Mouse (Mus musculus): ENCODE measurements around the gene Bnip1. TPM values are rescaled to one million over a fixed set of nuclear protein-coding genes. Genes with fewer than 3 reads are reported as not detected.

Bnip1 gene
- polyA plus RNA-seq (2014; fragmentation: Nextera tagmentation; extraction: Ambion mirVana), result 52.4 and 54.2 TPM in 2 replicates

DNA sequence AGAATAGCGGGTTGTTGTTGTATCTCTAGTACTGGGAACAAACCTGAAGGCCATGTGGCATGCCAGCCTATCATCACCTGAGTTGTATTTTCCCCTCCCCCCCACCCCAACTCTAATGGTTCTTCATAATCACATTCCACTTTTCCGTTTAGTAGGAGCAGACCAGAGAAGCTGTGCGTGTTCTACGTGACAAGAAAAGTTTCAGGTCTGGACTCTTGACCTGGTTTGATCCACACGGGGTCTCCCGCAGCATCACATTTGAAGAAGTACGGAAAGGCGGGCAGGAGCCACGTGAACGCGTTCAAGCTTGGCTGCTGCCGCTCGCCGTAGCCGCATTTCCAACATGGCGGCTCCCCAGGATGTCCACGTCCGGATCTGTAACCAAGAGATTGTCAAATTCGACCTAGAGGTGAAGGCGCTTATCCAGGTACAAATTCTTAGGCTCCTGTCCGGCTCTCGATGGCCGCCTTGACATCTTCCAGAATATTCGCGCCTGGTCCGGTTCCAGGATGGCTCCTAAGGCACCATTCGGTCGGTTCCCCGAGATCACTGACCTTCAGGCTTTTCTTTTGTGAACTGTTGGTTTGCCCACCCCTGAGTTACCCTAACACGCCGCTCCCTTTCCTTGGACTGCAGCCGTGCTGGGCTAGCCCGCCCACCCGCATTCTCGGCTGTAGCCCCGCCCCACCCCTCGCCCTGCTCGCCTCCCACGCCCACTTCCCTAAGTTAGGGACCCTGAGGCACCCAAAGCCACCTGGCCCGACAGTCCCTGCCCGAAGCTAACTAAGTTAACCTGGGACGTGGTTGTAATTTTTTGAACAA, at the start of gene Bnip1:
TSS of gene Bnip1 (plus strand) at position 317 of the 822 bp plus-strand sequence.
- H3K27ac ChIP-seq (replicated peaks; ENCODE audit: low read depth, low read length), result peak within 1 kb of the TSS; percentile 80
- WGBS, result under 1% methylated on average over 42 of the region's 42 CpGs

GRCm38 (mm10) chr17:26742581-26742980, 38.3 kb upstream of the Bnip1 start:
- Histone ChIP-seq H3K9me3 (replicated peaks; ENCODE audit: control insufficient read depth, low read length) (no peaks in the 10 kb centered on the region), H3K9ac (replicated peaks; ENCODE audit: low read length) (no peak overlapping the region), H3K4me3 (ENCODE audit: low read depth, low read length) (no peak overlapping the region), H3K4me2 (ENCODE audit: low read depth, low read length) (no peak overlapping the region), H3K27me3 (ENCODE audit: control insufficient read depth, insufficient read depth, low read length) (no peaks in the 10 kb centered on the region), H3K4me1 (ENCODE audit: control insufficient read depth, insufficient read depth, low read length) (no peaks in the 10 kb centered on the region), H3K36me3 (replicated peaks; ENCODE audit: control insufficient read depth, insufficient read depth, low read depth, low read length) (no peaks in the 10 kb centered on the region), H3K27ac (replicated peaks; ENCODE audit: low read depth, low read length) (no peak overlapping the region)
- ATAC-seq (replicated peaks; ENCODE audit: insufficient number of reproducible peaks, low FRiP score, low TSS enrichment, low read depth), result no peak
- DNase-seq (ENCODE audit: low spot score), result no peak
- WGBS, result 50% methylated on average over 4 of the region's 4 CpGs

More for the DNA sequence above, at the start of gene Bnip1:
- Histone ChIP-seq H3K27me3 (ENCODE audit: control insufficient read depth, insufficient read depth, low read length) (no peaks in the 10 kb centered on the region), H3K4me3 (ENCODE audit: low read depth, low read length) (peak within 1 kb of the TSS; percentile 52), H3K36me3 (replicated peaks; ENCODE audit: control insufficient read depth, insufficient read depth, low read depth, low read length) (0 out of 2 replicates have a peak, but pooled peaks cover 2% of the 10 kb centered on the region), H3K9me3 (replicated peaks; ENCODE audit: control insufficient read depth, low read length) (no peaks in the 10 kb centered on the region), H3K4me1 (ENCODE audit: control insufficient read depth, insufficient read depth, low read length) (peaks cover 2% of the 10 kb centered on the region; the same call in 1 of the 2 replicates), H3K4me2 (ENCODE audit: low read depth, low read length) (peak within 1 kb of the TSS; percentile 53), H3K9ac (replicated peaks; ENCODE audit: low read length) (peak within 1 kb of the TSS; percentile 73)
- ATAC-seq (replicated peaks; ENCODE audit: insufficient number of reproducible peaks, low FRiP score, low TSS enrichment, low read depth) (peak; percentile 65; the same call in 1 of the 2 replicates), DNase-seq (ENCODE audit: low spot score) (peak; percentile 89)

- H3K27me3 ChIP-seq (ENCODE audit: control insufficient read depth, insufficient read depth, low read length), result no peaks in the 10 kb centered on the region
- no peak overlapping the region for H3K4me3 ChIP-seq (ENCODE audit: low read depth, low read length)
- no peaks in the 10 kb centered on the region for H3K36me3 ChIP-seq (replicated peaks; ENCODE audit: control insufficient read depth, insufficient read depth, low read depth, low read length)
- H3K4me1 ChIP-seq (ENCODE audit: control insufficient read depth, insufficient read depth, low read length), result no peaks in the 10 kb centered on the region
- H3K9ac ChIP-seq (replicated peaks; ENCODE audit: low read length), result no peak overlapping the region
- no peaks in the 10 kb centered on the region for H3K9me3 ChIP-seq (replicated peaks; ENCODE audit: control insufficient read depth, low read length)
- H3K4me2 ChIP-seq (ENCODE audit: low read depth, low read length), result no peak overlapping the region
- no peak for ATAC-seq (replicated peaks; ENCODE audit: insufficient number of reproducible peaks, low FRiP score, low TSS enrichment, low read depth)
- H3K27ac ChIP-seq (replicated peaks; ENCODE audit: low read depth, low read length), result no peak overlapping the region
- 67% methylated on average over 1 of the region's 1 CpGs for WGBS
- DNase-seq (ENCODE audit: low spot score), result no peak
Observed at GRCm38 (mm10) chr17:26743294-26743693, 37.6 kb upstream of the Bnip1 start.

GRCm38 (mm10) chr17:26749975-26750374, 30.9 kb upstream of the Bnip1 start:
- Histone ChIP-seq H3K36me3 (replicated peaks; ENCODE audit: control insufficient read depth, insufficient read depth, low read depth, low read length) (no peaks in the 10 kb centered on the region), H3K4me2 (ENCODE audit: low read depth, low read length) (no peak overlapping the region), H3K27ac (replicated peaks; ENCODE audit: low read depth, low read length) (no peak overlapping the region), H3K4me1 (ENCODE audit: control insufficient read depth, insufficient read depth, low read length) (no peaks in the 10 kb centered on the region), H3K4me3 (ENCODE audit: low read depth, low read length) (no peak overlapping the region), H3K9ac (replicated peaks; ENCODE audit: low read length) (no peak overlapping the region), H3K27me3 (ENCODE audit: control insufficient read depth, insufficient read depth, low read length) (no peaks in the 10 kb centered on the region), H3K9me3 (replicated peaks; ENCODE audit: control insufficient read depth, low read length) (no peaks in the 10 kb centered on the region)
- ATAC-seq (replicated peaks; ENCODE audit: insufficient number of reproducible peaks, low FRiP score, low TSS enrichment, low read depth) (no peak), DNase-seq (ENCODE audit: low spot score) (no peak)
- 89% methylated on average over 3 of the region's 3 CpGs for WGBS

GRCm38 (mm10) chr17:26752297-26752696, 28.6 kb upstream of the Bnip1 start:
- H3K9me3 ChIP-seq (replicated peaks; ENCODE audit: control insufficient read depth, low read length), result no peaks in the 10 kb centered on the region
- WGBS, result 81% methylated on average over 1 of the region's 1 CpGs
- H3K4me2 ChIP-seq (ENCODE audit: low read depth, low read length), result no peak overlapping the region
- no peak overlapping the region for H3K27ac ChIP-seq (replicated peaks; ENCODE audit: low read depth, low read length)
- H3K27me3 ChIP-seq (ENCODE audit: control insufficient read depth, insufficient read depth, low read length), result no peaks in the 10 kb centered on the region
- no peak for ATAC-seq (replicated peaks; ENCODE audit: insufficient number of reproducible peaks, low FRiP score, low TSS enrichment, low read depth)
- no peaks in the 10 kb centered on the region for H3K36me3 ChIP-seq (replicated peaks; ENCODE audit: control insufficient read depth, insufficient read depth, low read depth, low read length)
- H3K9ac ChIP-seq (replicated peaks; ENCODE audit: low read length), result no peak overlapping the region
- DNase-seq (ENCODE audit: low spot score), result no peak
- no peak overlapping the region for H3K4me3 ChIP-seq (ENCODE audit: low read depth, low read length)
- H3K4me1 ChIP-seq (ENCODE audit: control insufficient read depth, insufficient read depth, low read length), result no peaks in the 10 kb centered on the region

DNA sequence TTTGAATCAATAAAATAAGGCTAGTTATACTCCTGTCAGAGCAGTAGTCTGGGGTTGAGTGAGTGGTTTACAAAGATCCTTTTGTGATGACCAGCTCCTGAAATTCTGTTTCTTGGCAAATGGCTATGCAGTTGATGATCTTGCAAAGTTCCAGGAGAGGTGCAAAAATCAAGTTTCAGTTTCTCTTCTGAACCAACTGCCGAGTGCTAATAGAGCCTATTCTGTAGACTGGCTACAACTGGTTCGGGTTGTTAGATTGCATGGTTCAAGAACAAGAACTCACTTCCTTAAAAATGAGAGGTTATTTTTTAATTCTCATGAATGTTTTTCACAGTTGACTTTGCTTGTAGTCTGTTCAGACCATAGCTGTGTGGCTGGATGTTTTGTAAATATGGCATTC, 27.4 kb upstream of the Bnip1 start:
- no peak for ATAC-seq (replicated peaks; ENCODE audit: insufficient number of reproducible peaks, low FRiP score, low TSS enrichment, low read depth)
- DNase-seq (ENCODE audit: low spot score), result no peak
- Histone ChIP-seq H3K36me3 (replicated peaks; ENCODE audit: control insufficient read depth, insufficient read depth, low read depth, low read length) (no peaks in the 10 kb centered on the region), H3K27ac (replicated peaks; ENCODE audit: low read depth, low read length) (no peak overlapping the region), H3K27me3 (ENCODE audit: control insufficient read depth, insufficient read depth, low read length) (no peaks in the 10 kb centered on the region), H3K9ac (replicated peaks; ENCODE audit: low read length) (no peak overlapping the region), H3K9me3 (replicated peaks; ENCODE audit: control insufficient read depth, low read length) (no peaks in the 10 kb centered on the region), H3K4me1 (ENCODE audit: control insufficient read depth, insufficient read depth, low read length) (no peaks in the 10 kb centered on the region), H3K4me2 (ENCODE audit: low read depth, low read length) (no peak overlapping the region), H3K4me3 (ENCODE audit: low read depth, low read length) (no peak overlapping the region)
- 81% methylated on average over 2 of the region's 2 CpGs for WGBS

DNA sequence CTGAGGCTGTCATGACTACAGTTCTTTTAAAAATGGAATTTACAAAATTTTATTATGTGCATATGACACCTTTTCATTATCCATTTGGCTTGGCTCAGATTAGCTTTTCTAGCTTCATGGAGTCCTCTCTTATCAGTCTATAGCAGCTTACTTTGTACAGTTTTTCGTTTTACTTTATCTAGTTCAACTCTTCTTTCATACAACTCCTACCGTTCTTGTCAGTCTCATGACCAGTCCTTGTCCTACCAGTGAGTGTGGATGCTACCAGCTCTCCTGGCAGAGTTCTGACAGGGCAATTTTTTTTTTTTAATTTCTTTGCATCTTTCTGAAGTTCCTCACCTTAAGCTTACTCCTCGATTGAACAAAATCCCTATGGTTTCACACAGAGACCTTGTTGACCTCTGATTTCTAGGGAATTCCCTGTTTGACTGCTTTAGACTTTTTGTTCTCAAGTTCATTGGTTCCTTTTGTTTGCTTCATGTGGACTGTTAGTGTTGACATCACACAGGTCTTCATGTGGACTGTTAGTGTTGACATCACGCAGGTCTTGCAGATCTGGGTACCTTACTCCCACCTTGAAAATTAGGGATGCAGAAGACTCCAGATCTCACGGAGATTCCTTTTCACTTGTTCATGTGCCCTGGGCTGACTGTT, 13.6 kb upstream of the Bnip1 start:
- H3K4me3 ChIP-seq (ENCODE audit: low read depth, low read length), result no peak overlapping the region
- no peaks in the 10 kb centered on the region for H3K4me1 ChIP-seq (ENCODE audit: control insufficient read depth, insufficient read depth, low read length)
- H3K27ac ChIP-seq (replicated peaks; ENCODE audit: low read depth, low read length), result no peak overlapping the region
- no peak for ATAC-seq (replicated peaks; ENCODE audit: insufficient number of reproducible peaks, low FRiP score, low TSS enrichment, low read depth)
- WGBS, result 85% methylated on average over 5 of the region's 5 CpGs
- no peaks in the 10 kb centered on the region for H3K36me3 ChIP-seq (replicated peaks; ENCODE audit: control insufficient read depth, insufficient read depth, low read depth, low read length)
- no peak overlapping the region for H3K9ac ChIP-seq (replicated peaks; ENCODE audit: low read length)
- H3K4me2 ChIP-seq (ENCODE audit: low read depth, low read length), result no peak overlapping the region
- no peak for DNase-seq (ENCODE audit: low spot score)
- H3K27me3 ChIP-seq (ENCODE audit: control insufficient read depth, insufficient read depth, low read length), result no peaks in the 10 kb centered on the region
- no peaks in the 10 kb centered on the region for H3K9me3 ChIP-seq (replicated peaks; ENCODE audit: control insufficient read depth, low read length)

DNA sequence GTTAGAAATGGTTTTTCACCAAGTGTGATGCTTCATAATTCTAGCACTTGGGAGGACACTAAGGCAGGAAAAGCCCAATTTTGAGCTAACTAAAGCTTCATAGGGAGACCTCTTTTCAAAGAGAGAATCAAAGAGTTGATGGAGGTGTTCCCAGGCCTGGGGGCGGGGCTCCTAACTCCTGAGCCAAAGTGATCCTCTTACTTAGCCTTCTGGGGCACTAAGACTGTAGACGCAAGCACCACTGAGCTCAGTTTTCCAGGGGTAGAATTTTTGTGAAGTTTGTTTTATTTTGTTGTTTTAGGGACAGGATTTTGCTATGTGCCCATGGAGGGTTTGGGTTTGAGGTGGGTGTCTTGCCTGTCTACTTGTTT, 13.1 kb upstream of the Bnip1 start:
- Histone ChIP-seq H3K4me1 (ENCODE audit: control insufficient read depth, insufficient read depth, low read length) (no peaks in the 10 kb centered on the region), H3K36me3 (replicated peaks; ENCODE audit: control insufficient read depth, insufficient read depth, low read depth, low read length) (no peaks in the 10 kb centered on the region), H3K9ac (replicated peaks; ENCODE audit: low read length) (no peak overlapping the region), H3K27me3 (ENCODE audit: control insufficient read depth, insufficient read depth, low read length) (no peaks in the 10 kb centered on the region), H3K4me3 (ENCODE audit: low read depth, low read length) (no peak overlapping the region), H3K9me3 (replicated peaks; ENCODE audit: control insufficient read depth, low read length) (no peaks in the 10 kb centered on the region), H3K27ac (replicated peaks; ENCODE audit: low read depth, low read length) (no peak overlapping the region), H3K4me2 (ENCODE audit: low read depth, low read length) (no peak overlapping the region)
- ATAC-seq (replicated peaks; ENCODE audit: insufficient number of reproducible peaks, low FRiP score, low TSS enrichment, low read depth) (no peak), DNase-seq (ENCODE audit: low spot score) (no peak)
- 77% methylated on average over 2 of the region's 2 CpGs for WGBS
